Mouse (Mus musculus) kidney, adult 8-10 months (tissue): ENCODE data around the gene Net1.
"Not testable (repeated sequence)": the region's sequence is repeated elsewhere in the genome, so short reads cannot be mapped to it uniquely, and the experiment has no call there.

Experiments used
- DNase-seq, 2 experiments: peaks; one replicate each; pipeline ENCODE4 v3.0.0; 2022

Gene Net1

DNA sequence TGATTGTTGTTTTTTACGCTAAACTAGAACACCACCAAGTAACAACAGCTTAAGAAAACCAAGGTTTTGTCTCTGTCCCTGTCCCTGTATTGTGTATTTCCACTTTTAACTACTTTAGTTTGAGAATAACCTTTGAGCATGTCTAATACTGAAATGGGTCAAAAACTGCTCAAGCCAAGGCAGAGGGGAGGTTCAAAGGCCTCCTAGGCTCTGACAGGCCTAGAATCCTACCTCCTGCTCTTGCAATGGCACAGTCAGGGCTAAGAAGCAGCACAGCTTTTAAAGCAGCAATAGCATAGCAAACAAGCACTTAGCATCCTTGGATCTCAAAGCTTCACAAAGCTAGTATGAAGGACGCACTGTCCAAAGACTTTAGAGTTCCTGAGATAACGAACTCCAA, 28.9 kb downstream of the Net1 start:
- DNase-seq, result peak; percentile 39 to 41

DNA sequence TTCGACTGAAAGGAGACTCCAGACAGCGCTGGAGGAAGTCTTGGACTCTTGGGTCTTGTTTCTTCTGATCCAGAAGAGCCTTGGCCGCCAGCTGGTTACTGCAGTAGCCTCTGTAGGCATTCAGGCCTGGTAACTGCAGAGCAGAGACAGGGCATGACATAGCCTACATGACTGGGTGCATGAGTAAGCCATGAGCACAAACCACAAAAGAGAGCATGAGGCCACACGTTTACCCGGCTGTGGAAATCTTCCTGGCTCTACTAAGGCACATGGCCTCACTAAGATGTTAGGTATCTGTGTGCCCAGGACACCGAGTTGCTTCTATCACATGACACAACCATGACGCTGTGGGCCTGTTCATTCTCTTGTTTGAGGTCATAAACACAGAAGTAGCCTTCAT, 31.4 kb downstream of the Net1 start:
- no peak for DNase-seq

DNA sequence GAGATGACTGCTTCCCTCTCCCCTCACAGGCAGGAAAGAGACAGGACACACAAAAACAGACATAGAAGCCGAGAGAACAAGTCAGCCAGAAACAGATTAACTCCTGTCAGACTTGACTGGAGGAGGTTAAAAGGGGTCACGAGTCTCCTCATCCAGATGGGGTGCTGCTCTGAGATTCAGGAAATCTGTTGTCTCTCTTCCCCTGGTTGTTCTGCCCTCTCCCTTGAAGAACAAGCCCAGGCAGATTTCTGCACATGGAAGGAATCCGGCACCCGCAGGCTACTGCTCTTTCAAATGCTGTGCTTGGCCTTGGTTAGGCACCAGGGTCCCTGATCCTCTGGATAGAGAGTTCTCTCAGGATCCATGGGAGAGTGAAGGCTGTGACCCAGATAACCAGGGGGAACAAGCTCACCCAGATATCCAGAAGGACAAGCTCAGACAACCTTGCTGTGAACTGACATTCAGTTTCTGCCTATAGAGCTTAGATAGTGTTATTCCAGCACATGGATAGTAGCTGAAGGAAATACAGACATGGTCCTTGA, 40.3 kb downstream of the Net1 start:
- no peak for DNase-seq

DNA sequence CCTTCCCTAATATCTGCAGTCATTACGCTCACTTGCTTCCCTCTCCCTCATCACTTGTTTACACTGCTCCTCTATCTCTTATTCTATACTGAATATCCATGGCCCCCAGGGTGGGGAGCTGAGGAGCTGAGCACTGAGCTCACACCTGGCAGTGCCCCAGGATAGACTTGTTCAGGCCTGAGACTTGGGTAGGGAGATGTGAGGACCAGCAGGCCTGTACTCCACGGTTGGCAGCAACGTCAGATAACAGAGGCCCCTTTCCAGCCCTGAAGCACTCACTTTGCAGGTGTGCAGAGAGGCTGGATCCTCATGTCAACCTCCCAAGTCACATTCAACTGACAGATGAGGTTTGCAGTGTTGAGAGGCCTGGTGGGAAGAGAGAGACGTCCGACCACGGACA, 40.8 kb downstream of the Net1 start:
- DNase-seq, result no peak

DNA sequence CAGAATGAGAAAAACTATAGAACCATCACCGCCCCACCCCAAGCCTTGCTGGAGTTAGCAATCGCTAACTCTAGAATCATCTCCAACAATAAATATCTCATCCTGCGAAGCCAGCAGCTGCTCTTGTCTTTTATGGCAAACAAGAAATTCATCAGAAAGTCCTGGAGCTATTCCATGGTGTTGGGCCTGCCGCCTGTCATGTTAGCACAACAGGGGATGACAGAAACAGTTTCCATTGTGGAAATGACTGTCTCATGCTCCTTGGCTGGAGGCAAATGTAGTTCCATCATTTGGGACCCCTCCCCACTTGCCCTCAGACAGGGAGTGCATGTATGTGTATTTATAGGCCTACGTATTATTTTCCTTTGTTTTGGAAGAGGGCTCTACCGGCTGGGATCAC, 41.6 kb downstream of the Net1 start:
- DNase-seq, result no peak

DNA sequence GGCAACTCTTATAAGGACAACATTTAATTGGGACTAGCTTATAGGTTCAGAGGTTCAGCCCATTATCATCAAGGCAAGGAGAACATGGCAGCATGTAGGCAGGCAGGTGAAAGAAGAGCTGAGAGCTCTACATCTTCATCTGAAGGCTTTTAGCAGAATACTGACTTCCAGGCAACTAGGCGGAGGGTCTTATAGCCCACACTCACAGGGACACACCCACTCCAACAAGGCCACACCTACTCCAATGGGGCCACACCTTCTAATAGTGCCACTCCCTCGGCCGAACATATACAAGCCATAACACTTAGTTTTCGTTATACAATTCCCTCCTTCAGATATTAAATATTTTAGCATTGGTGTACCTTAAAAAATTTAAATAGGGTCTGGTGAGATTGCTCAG, 45.2 kb downstream of the Net1 start:
- no peak for DNase-seq

DNA sequence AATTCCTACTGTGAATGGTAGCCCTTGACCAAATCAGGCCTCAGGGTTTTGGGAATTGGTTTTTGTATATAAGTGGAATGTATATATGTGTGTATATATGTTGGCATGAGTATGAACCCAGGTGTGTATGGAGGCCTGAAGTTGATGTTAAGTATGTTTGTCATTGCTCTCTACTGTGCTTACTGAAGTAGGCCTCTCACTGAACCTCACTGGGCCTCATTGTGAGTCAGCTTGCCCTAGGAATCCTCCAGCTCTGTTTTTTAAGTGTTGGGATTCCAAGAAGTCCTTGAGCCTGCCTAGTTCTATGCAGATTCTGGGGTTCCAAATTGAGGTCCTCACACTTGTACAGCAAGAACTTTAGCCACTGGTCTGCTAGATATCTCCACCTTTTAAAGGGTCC, 48.1 kb downstream of the Net1 start:
- DNase-seq, result no peak

DNA sequence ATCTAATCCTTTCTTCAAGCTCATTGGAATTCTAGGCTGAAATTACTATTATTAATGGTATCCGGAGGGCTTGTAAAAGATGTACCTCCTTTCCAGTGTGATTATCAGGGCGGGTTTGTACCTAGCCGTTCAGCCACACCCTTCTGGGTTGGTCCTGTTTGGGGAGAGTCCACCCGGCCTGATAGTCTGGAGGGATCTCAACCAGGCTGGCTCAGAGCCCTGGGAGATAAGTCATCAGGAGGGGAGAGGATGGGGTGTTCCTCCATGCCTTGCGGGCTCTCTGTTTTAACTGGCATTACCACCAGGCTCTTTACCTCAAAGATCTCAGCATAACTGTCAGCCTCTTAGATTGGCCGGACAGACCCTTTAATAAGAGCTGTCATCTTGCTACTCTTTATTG, 50.9 kb downstream of the Net1 start:
- DNase-seq, result no peak

DNA sequence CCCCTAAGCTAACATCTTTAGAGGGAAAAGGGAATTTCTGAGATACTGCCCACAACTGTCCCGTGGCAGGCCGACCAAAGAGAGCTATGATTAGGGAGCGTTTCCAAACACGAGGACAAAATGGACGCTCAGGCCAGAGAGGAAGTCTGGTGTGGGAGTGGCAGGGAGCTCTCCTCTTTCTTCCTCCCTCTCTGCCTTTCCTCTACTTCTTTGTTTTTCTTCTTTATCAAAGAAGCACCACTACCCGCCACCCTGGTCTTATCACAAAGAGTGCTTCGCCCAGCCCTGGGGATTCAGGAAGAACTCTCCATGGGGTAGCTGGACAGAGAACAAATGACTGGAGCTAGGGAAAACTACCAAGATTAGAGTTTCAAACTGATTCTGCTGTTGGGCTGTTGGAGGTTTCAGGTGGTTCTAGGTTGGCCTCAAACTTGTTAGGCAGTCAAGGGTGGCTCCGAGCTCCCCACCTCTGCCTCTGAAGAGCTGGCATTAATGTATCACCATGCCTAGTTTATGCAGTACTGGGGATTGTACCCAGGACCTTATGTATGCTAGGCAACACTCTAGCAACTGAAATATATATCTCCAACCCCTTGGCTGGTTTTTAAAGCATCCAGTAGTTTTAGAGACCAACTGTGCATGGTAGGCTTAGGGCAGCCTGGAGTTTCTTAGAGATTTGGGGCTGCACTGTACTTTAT, 51.5 kb downstream of the Net1 start:
- DNase-seq, result no peak

DNA sequence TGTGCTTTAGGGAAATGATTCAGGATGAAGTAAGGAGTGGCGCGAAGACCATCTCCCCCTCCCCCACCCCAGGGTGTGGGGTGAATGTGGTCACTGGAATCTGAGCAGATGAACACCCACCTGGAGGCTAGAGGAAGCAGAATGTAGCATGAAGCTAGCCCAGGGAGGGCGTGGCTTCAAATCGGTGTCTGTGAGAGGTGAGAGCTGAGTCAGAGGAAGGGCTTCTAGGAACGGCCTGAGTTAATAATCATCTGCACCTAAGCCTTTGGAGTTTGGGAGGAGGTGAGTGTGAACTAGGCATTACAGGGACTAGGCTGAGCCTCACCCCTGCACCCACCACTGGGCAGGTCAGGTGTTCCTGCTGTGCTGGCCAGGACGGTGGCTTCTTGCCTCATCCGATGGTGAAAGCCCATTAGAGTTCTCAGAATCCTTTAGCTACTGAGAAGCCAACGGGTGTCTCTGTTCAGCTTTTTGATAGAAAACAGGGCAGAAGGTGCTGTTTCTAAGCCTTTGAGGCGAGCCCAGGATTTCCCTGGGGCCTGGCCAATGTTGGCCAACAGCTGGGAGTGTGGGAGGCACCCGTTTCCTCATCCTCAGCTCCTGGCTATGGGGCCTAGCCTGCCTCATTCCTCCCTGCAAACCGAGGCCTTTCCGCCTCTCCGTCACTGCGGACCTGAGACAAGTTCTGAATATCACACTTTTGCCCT, 52.2 kb downstream of the Net1 start:
- peak; percentile 21 to 37 for DNase-seq

DNA sequence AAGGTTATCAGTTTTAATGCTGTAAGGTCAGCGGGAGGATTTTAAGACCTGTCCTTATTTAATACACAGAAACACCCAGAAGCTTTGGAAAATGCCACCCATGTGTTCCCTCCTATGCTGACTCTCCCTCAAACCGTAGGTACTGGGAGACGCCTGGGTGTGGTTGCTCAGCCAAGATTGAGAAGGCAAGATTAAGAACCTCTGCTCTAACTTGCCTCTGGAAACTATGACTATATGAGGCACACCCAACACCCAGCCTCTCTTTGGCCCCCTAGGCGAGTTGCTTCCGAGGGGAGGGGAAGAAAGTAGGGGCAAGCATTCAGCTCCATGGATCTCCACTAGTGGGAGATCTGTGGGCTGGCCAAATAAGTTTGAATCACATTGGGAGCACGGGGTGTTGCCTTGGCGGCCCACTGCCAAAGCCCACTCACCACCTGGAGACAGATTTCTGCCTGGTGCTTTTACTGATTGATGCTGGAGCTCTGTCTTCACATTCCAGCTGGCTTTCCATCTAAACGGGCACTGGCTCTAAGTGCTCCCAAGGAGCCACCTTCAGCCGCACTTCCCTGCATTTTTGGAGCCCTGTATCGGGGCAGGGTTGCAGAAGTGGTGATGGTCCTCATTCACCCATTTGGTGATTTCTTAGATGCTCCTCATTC, 55.0 kb downstream of the Net1 start:
- DNase-seq, result no peak

DNA sequence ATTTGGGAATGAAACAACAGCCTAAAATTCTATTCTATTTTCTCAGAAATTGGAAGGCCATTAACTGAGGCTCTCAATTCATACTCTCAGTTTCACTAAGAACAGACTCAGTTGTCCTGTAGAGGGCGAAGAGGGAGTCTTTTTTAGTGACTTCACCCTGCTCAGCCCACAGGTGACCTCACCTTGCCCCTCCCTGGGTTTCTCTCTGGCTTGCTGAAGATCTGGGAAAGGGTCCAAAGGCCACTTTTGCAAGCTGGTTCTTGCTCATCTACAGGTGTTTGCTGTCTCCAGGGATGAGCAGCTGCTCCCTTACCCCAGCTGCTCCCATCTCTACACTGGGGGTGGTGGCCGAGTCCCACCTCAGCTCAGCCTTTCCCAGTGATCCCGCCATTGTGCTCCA, 55.7 kb downstream of the Net1 start:
- no peak for DNase-seq

DNA sequence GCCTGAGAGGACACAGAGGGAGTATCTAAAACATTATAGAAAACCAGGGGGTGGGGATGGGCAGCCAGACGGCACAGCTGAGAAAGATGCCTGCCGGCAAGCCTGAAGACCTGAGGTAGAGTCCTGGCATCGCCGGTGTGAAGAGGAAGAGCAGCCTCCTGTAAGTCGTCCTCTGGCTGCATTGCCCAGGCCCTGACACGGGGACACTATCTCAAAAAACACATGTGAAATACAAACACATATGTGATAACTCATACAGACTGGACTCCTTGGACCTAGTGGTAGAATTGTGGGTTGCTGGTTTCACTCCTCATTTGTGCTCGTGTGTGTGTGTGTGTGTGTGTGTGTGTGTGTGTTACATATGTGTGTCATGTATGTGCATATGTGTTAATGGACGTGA, 56.8 kb downstream of the Net1 start:
- no peak for DNase-seq

DNA sequence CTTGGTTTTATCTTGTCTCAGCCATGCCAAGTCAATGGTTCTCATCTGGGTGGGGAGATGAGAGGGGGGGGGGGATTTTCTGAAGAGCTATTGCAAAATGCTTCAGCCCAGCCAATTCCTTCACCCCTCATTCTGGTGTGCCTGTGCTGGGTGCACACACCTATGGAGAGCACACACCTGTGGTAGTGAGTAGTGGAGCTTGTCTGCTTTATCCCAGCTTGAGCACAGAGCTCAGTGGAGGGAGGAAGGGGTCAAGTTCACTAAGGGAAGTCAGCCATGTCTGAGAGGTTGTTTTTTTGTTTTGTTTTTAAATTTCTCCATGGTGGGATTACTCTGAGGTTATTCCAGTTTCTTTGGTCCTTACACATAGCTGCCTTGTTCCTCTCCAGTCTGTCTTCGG, 61.8 kb downstream of the Net1 start:
- DNase-seq, result no peak

DNA sequence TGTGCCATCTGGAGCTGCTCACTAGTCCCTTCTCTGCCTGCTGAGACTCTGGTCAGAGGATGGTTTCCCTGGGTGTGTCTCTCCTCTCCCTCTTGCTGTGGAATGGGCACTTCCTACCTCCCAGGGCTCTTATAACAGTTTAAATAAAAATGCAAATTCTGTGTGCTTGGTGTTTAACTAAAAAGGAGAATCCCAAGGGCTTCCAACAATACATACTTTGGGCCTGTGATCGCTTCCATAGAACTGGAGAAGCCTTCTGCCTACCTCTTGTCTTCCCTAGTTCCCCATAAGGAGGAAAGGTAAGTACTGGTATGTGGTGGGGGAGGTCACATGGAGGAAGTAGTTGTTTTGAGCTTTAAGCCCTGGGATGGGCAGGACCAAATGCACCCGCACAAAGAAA, 63.2 kb downstream of the Net1 start:
- DNase-seq, result no peak

DNA sequence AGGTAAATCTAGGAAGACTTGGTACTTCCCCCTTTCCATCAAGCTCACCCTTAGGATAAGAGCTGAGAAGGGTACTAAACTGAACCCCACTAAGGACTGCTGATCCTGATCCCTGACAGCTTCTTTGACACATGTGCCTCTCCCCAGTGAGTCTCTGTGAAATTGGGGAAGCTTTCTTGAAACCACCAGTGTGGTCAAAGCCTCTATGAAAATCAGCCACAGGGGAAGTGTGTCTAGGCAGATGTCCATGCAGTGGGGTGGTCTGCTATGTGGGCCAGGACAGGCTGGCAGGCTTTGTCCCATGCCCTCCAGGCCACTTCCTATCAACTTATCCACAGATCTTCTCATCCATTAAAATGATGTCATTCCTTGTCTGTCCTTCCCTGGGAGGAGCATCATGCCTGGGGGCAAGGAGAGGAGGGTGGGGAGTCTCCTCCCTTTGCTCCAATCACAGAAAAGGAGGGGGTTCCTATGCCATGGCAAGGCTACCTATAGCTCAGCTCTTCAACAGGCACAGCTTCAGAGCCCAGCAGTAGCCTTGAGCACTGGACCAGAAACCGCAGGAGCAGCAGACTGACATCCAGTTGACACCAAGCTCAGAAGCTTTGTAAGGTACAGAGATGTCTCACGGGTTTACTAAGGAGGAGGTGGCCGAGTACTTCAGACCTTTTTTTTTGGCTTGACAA, 64.2 kb downstream of the Net1 start, which contains the start of gene Calm5:
TSS of gene Calm5 (plus strand) at position 526 of the 686 bp plus-strand sequence.
- not testable (repeated sequence) for DNase-seq

DNA sequence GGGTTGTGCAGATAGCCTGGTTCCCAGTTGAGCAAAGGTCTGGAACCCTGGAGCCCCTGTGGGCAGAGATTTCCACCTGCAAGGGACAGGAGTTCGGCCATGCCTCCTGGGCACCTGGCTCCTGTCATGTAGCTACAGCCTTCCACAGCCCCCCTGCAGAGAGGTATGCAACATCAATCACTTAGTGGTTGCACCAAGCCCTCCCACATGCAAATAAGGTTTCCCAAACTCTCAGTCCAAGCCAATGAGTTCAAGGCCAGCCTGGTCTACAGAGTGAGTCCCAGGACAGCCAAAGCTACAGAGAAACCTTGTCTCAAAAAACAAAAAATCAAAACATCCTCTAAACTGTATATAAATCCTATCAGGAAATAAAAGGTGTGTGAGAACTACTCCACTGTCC, 67.7 kb downstream of the Net1 start:
- DNase-seq, result no peak

DNA sequence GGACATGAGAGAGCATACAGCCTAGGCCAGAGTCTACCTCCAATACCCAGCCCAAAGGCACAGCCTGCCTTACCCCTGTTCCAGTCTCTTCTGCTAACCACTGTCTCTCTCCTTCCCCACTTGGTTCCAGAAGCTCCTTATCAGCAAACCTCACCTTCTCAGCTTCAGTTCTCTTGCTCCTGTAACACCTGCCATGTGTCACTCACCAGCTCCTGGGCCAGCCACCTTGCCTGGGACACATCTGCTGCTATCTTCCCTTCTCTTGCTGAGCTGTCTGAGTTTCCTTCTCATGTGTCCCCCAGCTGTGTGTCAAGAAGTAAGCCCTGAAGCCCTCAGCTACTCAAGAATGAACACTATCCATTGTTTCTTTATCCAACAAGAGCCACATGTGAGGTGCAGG, 77.4 kb downstream of the Net1 start:
- DNase-seq, result not testable (repeated sequence)

DNA sequence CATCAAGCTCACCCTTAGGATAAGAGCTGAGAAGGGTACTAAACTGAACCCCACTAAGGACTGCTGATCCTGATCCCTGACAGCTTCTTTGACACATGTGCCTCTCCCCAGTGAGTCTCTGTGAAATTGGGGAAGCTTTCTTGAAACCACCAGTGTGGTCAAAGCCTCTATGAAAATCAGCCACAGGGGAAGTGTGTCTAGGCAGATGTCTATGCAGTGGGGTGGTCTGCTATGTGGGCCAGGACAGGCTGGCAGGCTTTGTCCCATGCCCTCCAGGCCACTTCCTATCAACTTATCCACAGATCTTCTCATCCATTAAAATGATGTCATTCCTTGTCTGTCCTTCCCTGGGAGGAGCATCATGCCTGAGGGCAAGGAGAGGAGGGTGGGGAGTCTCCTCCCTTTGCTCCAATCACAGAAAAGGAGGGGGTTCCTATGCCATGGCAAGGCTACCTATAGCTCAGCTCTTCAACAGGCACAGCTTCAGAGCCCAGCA, 80.7 kb downstream of the Net1 start, which contains the start of gene Calm4:
TSS of gene Calm4 (plus strand) at position 446 of the 496 bp plus-strand sequence.
- DNase-seq, result not testable (repeated sequence)

DNA sequence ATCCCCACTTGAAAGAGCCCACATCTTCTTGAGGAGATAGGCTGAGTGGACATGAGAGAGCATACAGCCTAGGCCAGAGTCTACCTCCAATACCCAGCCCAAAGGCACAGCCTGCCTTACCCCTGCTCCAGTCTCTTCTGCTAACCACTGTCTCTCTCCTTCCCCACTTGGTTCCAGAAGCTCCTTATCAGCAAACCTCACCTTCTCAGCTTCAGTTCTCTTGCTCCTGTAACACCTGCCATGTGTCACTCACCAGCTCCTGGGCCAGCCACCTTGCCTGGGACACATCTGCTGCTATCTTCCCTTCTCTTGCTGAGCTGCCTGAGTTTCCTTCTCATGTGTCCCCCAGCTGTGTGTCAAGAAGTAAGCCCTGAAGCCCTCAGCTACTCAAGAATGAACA, 84.4 kb downstream of the Net1 start:
- DNase-seq, result not testable (repeated sequence)

DNA sequence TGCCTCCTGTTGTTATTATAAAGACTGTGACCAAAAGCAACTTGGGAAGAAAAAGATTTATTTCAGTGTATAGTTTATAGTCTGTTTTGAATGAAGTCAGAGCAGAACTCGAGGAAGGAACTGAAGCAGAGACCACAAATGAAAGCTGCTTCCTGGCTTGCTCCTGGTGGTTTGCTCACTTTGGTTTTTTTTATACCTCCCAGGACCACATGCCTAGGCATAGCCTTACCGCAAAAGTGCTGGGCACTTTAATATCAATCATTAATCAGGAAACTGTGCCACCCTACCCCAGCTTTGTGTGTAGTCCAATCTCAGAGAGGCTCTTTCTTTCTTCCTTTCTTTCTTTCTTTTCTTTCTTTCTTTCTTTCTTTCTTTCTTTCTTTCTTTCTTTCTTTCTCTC, 85.6 kb downstream of the Net1 start:
- no peak for DNase-seq
